Mouse (Mus musculus) forebrain, embryonic 14.5 days (tissue): Measurements from ENCODE around the gene Gm26897. TPM values are rescaled to one million over a fixed set of nuclear protein-coding genes. Genes with fewer than 3 reads are reported as not detected.

Experiments
- ATAC-seq: fragments of 200-750 bp; cut with Nextera tagmentation; 2 replicates; pipeline ENCODE4 v1.8.0; 2017; ENCODE audit warnings: mild to moderate bottlenecking, moderate library complexity
- DNase-seq: peaks from one replicate; pipeline ENCODE4 v3.0.0-alpha.2; 2015; ENCODE audit warnings: low spot score
- H3K27ac ChIP-seq: fragments of 300-500 bp; sonication (generic); 2 replicates; pipeline ENCODE4 v1.5.1; 2014; ENCODE audit warnings: low read depth, mild to moderate bottlenecking, control low read depth, low read length, moderate library complexity
- H3K27me3 ChIP-seq: fragments of 300-500 bp; sonication (generic); replicated peaks from 2 replicates; pipeline ENCODE4 v1.6.1; 2014; ENCODE audit warnings: low read length, control low read depth, mixed read lengths; ENCODE audit not compliant: control insufficient read depth, insufficient read depth
- H3K36me3 ChIP-seq: fragments of 300-500 bp; sonication (generic); 2 replicates; pipeline ENCODE4 v1.6.1; 2014; ENCODE audit warnings: low read length, control low read depth; ENCODE audit not compliant: control insufficient read depth, insufficient read depth
- H3K4me1 ChIP-seq: fragments of 300-500 bp; sonication (generic); 2 replicates; pipeline ENCODE4 v1.6.1; 2014; ENCODE audit warnings: antibody characterized with exemption, low read length, control low read depth; ENCODE audit not compliant: control insufficient read depth, insufficient read depth
- H3K4me2 ChIP-seq: fragments of 300-500 bp; sonication (generic); 2 replicates; pipeline ENCODE4 v1.6.1; 2014; ENCODE audit warnings: mild to moderate bottlenecking, control low read depth, low read length
- H3K4me3 ChIP-seq: fragments of 300-500 bp; sonication (generic); 2 replicates; pipeline ENCODE4 v1.5.1; 2014; ENCODE audit warnings: low read depth, low read length, control low read depth
- H3K9ac ChIP-seq: fragments of 300-500 bp; sonication (generic); 2 replicates; pipeline ENCODE4 v1.6.1; 2014; ENCODE audit warnings: mild to moderate bottlenecking, low read length, control low read depth, moderate library complexity
- H3K9me3 ChIP-seq: fragments of 300-500 bp; sonication (generic); replicated peaks from 2 replicates; pipeline ENCODE4 v1.6.1; 2016; ENCODE audit warnings: low read length, control low read depth, mixed read lengths; ENCODE audit not compliant: control insufficient read depth
- WGBS: fragments of 180-500 bp; shearing (Covaris S2); extraction: QIAGEN DNeasy Blood & Tissue Kit; methylation state at CpG from one replicate; pipeline ENCODE4 v1.1.7; 2014; 5-methylcytosine and 5-hydroxymethylcytosine counted together
- polyA plus RNA-seq: library from polyadenylated mRNA; unstranded; fragments of >200 nt; fragmentation: Nextera tagmentation; extraction: Ambion mirVana; gene quantifications from 2 replicates; pipeline ENCODE4 v1.2.1, GENCODE M21; 2014

Gm26897 gene
- polyA plus RNA-seq, 1 experiment from 2014 or later = not detected

DNA sequence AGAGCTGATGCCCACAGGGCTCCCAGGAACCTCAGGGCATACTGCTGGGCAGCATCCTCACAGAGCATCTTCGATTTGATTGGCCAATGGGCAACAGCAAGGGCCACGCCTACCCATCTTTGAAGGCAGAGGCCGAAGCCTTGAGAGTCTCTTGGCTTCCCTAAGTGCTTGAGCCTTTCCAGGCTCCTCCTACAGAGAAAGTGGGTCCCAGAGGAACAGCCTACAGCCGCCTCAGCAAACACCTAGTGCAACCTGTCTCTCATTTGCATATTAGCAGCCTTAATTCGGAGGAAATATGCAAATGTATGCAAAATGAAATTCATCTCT lies 39.6 kb downstream of the Gm26897 start:
- ATAC-seq (peak; percentile 45; the same call in 1 of the 2 replicates), DNase-seq (peak; percentile 62)
- no peak overlapping the region for H3K4me3 ChIP-seq
- H3K27me3 ChIP-seq = no peaks in the 10 kb centered on the region
- H3K9ac ChIP-seq = no peak overlapping the region; the same call in 1 of the 2 replicates
- 48% methylated on average over 5 of the region's 5 CpGs for WGBS
- no peaks in the 10 kb centered on the region for H3K9me3 ChIP-seq
- H3K4me2 ChIP-seq = no peak overlapping the region
- H3K36me3 ChIP-seq = no peaks in the 10 kb centered on the region
- peaks cover 36% of the 10 kb centered on the region for H3K4me1 ChIP-seq
- H3K27ac ChIP-seq = peak overlapping the region; percentile 78

GRCm38 (mm10) chr5:111776246-111776645 lies 42.5 kb downstream of the Gm26897 start:
- Histone ChIP-seq H3K9ac (no peak overlapping the region), H3K27me3 (no peaks in the 10 kb centered on the region), H3K4me3 (no peak overlapping the region), H3K27ac (no peak overlapping the region), H3K9me3 (no peaks in the 10 kb centered on the region), H3K4me2 (no peak overlapping the region), H3K4me1 (peaks cover 22% of the 10 kb centered on the region), H3K36me3 (no peaks in the 10 kb centered on the region)
- ATAC-seq (no peak), DNase-seq (no peak)
- 84% methylated on average over 6 of the region's 6 CpGs for WGBS

DNA sequence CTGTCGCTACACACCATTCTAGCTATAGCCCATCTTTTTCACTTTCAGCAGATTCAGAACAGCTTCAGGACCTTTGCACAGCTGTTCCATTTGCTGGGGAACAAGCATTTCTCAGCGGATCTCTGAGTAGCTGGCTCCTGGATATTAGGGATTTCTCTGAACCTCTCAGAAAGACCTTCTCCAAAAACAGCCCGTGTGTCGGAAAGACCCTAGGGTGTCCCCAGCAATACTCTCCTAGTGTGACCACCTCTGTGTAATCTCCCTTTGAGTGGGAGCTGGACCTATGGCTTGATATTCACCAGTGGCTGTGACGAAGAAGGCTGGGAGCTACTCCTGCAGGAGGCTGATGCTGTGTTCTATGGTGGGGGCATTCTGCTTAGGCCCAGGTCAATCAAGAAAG lies 44.4 kb downstream of the Gm26897 start:
- H3K4me2 ChIP-seq = no peak overlapping the region
- ATAC-seq = no peak
- H3K36me3 ChIP-seq = no peaks in the 10 kb centered on the region
- H3K9ac ChIP-seq = no peak overlapping the region
- peaks cover 6% of the 10 kb centered on the region for H3K4me1 ChIP-seq
- H3K4me3 ChIP-seq = no peak overlapping the region
- no peaks in the 10 kb centered on the region for H3K9me3 ChIP-seq
- no peak overlapping the region for H3K27ac ChIP-seq
- no peaks in the 10 kb centered on the region for H3K27me3 ChIP-seq
- peak; percentile 40 for DNase-seq
- 71% methylated on average over 5 of the region's 5 CpGs for WGBS

DNA sequence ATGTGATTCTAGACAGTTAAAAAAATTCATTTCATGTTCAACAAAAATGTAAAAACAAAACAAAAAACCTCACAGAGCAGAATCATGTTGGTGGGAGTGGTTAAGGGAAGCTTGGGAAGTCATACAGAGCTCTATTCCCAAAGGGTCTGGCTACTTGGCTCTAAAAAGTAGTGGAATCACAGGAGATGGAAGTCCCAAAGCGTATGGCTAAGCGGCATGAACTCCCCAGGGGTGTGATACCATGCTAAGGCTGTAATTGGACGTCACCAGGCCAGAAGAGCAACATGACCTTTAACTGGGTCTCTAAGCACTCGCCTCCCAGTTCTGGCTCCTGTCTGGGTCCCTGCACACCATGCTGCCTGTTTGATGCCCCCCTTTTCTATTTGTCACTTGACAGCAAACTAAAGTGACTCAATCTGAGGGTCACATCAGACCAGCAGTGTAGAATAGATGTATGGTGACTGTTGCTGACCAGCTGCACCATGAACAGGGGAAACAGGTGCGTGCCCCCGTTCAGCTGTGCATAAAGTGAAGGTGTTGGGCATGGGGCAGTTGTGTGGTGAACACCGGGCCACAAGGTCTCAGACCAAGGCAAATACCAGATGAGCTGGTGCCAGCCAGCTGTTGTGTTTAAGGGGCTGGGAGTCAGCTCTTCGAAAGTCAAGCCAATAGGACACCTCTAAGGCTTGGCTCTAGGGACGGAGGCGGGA lies 46.2 kb downstream of the Gm26897 start:
- ATAC-seq (no peak), DNase-seq (no peak)
- WGBS = 95% methylated on average over 10 of the region's 10 CpGs
- H3K4me2 ChIP-seq = no peak overlapping the region
- H3K27ac ChIP-seq = no peak overlapping the region
- H3K4me1 ChIP-seq = no peaks in the 10 kb centered on the region
- no peak overlapping the region for H3K4me3 ChIP-seq
- no peak overlapping the region for H3K9ac ChIP-seq
- no peaks in the 10 kb centered on the region for H3K9me3 ChIP-seq
- H3K36me3 ChIP-seq = no peaks in the 10 kb centered on the region
- H3K27me3 ChIP-seq = no peaks in the 10 kb centered on the region
